Mouse (Mus musculus): ENCODE data around the gene Psmc5.

The Psmc5 gene

DNA sequence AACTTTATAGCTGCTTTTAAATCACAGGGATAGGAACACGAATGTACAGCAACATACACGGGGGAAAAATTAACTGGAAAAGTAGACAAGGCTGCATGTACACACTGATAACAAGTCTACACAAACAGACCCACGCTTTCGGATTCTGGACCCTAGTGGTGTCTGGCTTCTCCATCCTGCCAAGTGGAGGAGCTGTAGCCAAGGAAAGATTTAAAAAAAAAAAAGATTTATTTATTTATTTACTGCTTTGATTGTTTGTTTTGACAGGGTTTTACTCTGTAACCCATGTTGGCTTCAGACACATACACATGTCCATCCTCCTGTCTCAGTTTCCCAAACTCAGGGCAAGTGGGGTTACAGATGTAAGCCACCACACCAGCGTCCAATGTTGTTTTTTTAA is 51.5 kb downstream of the Psmc5 start:
- DNase-seq (ENCODE audit: low spot score) = no peak

- DNase-seq (ENCODE audit: low spot score) = no peak
Measured at GRCm38 (mm10) chr11:106308162-106308561, 52.2 kb downstream of the Psmc5 start.

- no peak for DNase-seq (ENCODE audit: low spot score)
Measured at GRCm38 (mm10) chr11:106310123-106310522, 54.2 kb downstream of the Psmc5 start.

Data from urinary bladder, postnatal 14 days (tissue).